Mouse (Mus musculus) layer of hippocampus, adult 2 months (tissue): ENCODE measurements around the gene Gm42715. TPM values are rescaled to one million over a fixed set of nuclear protein-coding genes. Genes with fewer than 3 reads are reported as not detected.

ENCODE experiments used
- DNase-seq, 2 experiments: peaks; one replicate each; pipeline ENCODE4 v3.0.0; 2022; ENCODE audit warnings: low spot score in 2 of 2
- H3K27ac ChIP-seq: fragments of 200-600 bp; 2 replicates; pipeline ENCODE4 v1.8.1; 2022
- H3K4me3 ChIP-seq: fragments of 200-600 bp; 2 replicates; pipeline ENCODE4 v1.8.1; 2022; ENCODE audit warnings: mild to moderate bottlenecking
- CTCF ChIP-seq: fragments of 200-600 bp; conservative IDR thresholded peaks from 2 replicates; pipeline ENCODE4 v1.8.1; 2022; ENCODE audit warnings: antibody characterized with exemption, mild to moderate bottlenecking, moderate library complexity
- long read RNA-seq, 2 experiments: library from polyadenylated mRNA; stranded (forward); transcript quantifications; one replicate each; pipeline ENCODE4 v2.0.0; 2021; ENCODE audit warnings: borderline mapping rate in 2 of 2
- total RNA-seq, 2 experiments: library from RNA; stranded (reverse); gene quantifications; 2 replicates each; pipeline ENCODE4 v1.2.3; 2021

Gm42715 gene
- 10 to 100 TPM in 1 of 2 experiments, 1 to 10 TPM in 1; 9.0 to 12.0 TPM for total RNA-seq
- long read RNA-seq, experiment 1, partial matches to known transcripts, result 0 of 2 reads
- long read RNA-seq, experiment 1, other reads (novel, unspliced or antisense), result 2 of 2 reads
- long read RNA-seq, experiment 2, result 0 reads

GRCm38 (mm10) chr7:127519284-127519683, at the start of gene Gm42715:
TSS of gene Gm42715 (plus strand) at chr7:127519584.
- no peak for TF ChIP-seq CTCF
- Histone ChIP-seq H3K27ac (no peak within 1 kb of the TSS), H3K4me3 (no peak within 1 kb of the TSS)
- DNase-seq, result no peak

DNA sequence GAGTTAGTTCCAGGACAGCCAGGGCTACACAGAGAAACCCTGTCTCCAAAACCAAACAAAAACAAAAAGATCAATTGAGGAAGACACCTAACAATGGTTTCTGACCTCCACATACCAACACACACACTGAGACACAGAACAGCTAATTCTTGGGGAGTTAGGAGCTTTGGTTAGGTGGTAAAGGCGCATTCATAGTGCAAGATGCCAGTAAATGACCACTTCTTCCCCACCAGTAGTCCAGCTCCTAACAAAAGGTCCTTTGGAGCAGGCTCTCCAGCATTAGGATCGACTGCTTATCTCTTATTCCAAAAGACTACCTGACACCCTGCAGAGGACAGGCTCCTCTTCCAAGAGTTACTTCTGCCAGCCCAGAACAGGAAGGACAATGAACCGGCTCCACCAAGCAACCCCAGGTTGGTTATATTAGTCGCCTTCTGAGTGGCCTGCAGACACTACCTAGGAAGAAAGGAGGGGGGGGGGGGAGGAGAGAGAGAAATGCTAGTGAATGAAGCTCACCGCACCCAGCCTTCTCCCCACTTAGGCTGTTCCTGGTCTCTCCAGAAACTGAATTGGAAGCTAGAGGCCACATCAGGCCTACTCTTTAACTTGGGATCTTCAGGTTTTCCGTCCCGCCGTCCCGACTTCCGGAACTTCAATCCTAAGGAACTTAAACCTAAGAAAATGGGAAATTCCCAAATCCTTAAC, 49.2 kb upstream of the Gm42715 start:
- H3K4me3 ChIP-seq, result peak overlapping the region; percentile 87
- DNase-seq, result peak in 1 of 2 experiments; percentile 15
- peak overlapping the region; percentile 99 for H3K27ac ChIP-seq

DNA sequence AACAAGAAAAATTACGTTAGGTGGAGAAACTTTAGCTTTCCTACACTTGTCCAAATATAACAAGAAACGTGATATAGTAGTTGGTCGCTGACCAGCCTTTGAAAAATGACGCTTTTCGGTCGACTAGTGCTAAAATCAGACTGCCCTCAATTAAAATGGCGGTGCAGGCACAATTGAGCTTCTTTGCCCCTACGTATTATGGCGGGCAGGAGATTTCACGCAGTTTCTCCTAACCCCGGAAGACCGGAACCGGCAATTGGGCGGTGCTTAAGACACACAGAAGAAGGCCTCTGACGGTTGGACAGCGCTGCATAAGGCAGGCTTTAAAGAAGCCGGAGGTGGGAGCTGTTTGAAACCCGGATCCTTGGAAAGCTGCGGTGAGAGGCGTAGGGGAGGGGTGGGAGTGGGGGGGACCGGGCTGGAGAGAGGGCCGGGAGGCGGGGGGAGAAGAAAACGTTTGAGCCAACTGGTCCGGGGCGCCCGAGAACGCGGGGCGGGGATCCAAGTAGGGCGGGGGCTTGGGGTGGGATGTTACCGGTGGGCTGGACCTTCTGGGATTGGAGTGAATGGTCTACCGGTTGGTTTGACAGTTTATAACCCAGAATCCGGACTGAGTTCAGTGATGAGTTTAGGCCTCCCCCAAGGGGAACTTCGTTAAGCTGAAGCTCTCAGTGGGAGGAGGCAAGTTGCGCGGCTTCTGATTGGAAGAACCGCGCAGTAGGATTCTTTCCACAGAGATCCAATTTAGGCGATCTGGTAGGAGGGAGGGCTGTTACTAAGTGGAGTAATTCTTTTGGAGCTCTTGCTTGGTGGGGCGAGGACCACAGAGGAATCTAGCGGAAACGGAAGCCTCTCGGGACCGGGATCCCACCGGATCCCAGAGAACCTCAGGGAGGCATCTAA, 48.4 kb upstream of the Gm42715 start:
- TF ChIP-seq CTCF, result no peak
- DNase-seq, result peak; percentile 88 to 97
- H3K27ac ChIP-seq, result peak overlapping the region; percentile 99

More for the DNA sequence above, 49.2 kb upstream of the Gm42715 start:
- TF ChIP-seq CTCF, result no peak

GRCm38 (mm10) chr7:127471646-127472010, 47.8 kb upstream of the Gm42715 start:
- peak overlapping the region; percentile 87 for H3K4me3 ChIP-seq
- peak; percentile 33 for TF ChIP-seq CTCF
- no peak for DNase-seq
- H3K27ac ChIP-seq, result peak overlapping the region; percentile 99

More for the DNA sequence above, 48.4 kb upstream of the Gm42715 start:
- peak overlapping the region; percentile 87 for H3K4me3 ChIP-seq

- TF ChIP-seq CTCF, result no peak
- DNase-seq, result no peak
- Histone ChIP-seq H3K4me3 (peak overlapping the region; percentile 87), H3K27ac (peak overlapping the region; percentile 99)
Observed at GRCm38 (mm10) chr7:127472060-127472459, 47.3 kb upstream of the Gm42715 start.

GRCm38 (mm10) chr7:127473705-127474104, 45.7 kb upstream of the Gm42715 start:
- DNase-seq, result no peak
- Histone ChIP-seq H3K4me3 (no peak overlapping the region), H3K27ac (no peak overlapping the region)
- peak; percentile 52 for TF ChIP-seq CTCF

DNA sequence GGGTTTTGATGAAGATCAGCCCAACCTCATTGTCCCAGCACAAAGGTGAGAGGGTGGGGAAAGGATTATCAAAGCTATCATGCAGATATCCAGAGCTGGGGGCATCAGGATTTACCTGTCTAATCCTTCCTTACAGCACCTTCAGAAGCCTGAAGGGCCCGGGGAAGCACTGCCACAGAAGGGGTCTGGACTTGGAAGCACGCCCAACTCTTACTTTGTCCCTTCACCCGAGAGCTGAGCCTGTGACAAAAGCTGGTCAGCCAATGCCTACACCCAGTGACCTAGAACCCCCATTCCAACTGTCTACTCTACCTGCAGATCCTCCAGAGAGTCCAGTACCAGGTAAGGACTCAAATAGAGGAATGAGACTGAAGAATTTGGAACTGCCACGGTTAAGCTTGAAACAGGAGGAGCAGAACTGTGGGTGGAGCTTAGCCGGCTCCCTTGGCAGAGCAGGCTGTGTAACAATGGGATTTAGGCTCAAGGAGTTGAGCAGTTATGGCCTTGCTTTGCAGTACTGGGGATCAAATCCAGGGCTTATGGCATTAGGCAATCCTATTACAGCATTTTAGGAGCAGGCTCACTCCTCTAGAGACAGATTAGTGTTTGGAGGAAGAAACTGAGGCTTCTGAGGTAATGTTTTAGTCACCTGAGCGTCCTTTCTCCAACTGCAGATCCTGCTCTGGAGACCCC, 44.9 kb upstream of the Gm42715 start:
- no peak for DNase-seq
- no peak for TF ChIP-seq CTCF
- Histone ChIP-seq H3K27ac (no peak overlapping the region), H3K4me3 (no peak overlapping the region)

DNA sequence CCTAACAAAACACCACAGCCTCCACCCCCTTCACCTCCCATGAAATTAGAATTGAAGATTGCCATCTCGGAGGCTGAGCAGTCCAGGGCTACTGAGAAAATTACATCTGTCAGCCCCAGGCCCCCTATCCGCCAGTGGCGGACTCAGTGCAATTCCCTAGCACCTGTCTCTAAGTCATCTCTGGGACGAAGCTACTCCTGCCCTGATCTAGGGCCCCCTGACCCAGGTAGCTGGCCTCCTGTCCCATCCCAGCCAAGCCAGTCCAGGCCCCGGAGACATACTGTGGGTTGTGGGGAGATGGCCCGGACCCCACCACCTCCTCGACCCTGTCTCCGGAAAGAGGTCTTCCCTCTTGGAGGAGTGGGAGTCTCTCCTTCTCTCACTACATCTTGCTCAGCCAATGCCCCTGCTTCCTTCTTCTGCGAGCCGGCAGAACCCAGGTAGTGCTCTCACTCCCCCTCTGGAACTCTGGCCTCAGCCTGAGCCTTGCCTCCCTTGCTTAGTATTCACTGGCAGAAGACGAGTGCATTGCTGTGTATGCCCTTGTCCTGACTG, 44.1 kb upstream of the Gm42715 start:
- no peak for DNase-seq
- Histone ChIP-seq H3K27ac (no peak overlapping the region), H3K4me3 (no peak overlapping the region)
- TF ChIP-seq CTCF, result no peak

DNA sequence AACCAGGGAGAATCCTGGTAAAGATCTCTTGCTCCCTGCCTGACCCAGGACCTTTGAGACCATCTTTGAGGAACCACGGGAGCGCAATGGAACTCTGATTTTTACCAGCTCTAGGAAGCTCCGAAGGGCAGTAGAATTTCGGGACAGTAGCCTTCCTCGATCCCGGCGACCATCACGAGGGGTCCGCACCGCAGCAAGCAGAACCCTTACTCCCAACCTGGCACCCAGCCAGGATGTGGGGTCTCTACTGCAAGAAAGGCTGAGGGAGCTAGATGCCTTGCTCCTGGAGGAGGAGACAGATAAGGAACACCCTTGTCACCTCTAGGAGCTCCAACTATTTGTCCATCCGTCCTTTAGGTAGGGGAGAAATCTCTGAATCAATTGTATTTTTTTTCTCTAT, 43.0 kb upstream of the Gm42715 start:
- Histone ChIP-seq H3K4me3 (no peak overlapping the region), H3K27ac (no peak overlapping the region)
- DNase-seq, result no peak
- TF ChIP-seq CTCF, result no peak

- no peak for DNase-seq
- Histone ChIP-seq H3K27ac (peak overlapping the region; percentile 99), H3K4me3 (peak overlapping the region; percentile 57)
Observed at GRCm38 (mm10) chr7:127476855-127477254, 42.5 kb upstream of the Gm42715 start.

GRCm38 (mm10) chr7:127477687-127478634, 41.4 kb upstream of the Gm42715 start:
- DNase-seq, result peak; percentile 98 to 100
- Histone ChIP-seq H3K4me3 (peak overlapping the region; percentile 57), H3K27ac (peak overlapping the region; percentile 99)
- TF ChIP-seq CTCF, result peak; percentile 29; the same call in 1 of the 2 replicates

More at GRCm38 (mm10) chr7:127476855-127477254, 42.5 kb upstream of the Gm42715 start:
- TF ChIP-seq CTCF, result no peak
